Mouse (Mus musculus): ENCODE measurements around the gene Btg4. TPM values are rescaled to one million over a fixed set of nuclear protein-coding genes. Genes with fewer than 3 reads are reported as not detected.
A peak's percentile ranks its signal among the peaks of the same experiment; 100 is the strongest.

Gene Btg4
- polyA plus RNA-seq, 1 experiment from 2014 or later: not detected

GRCm38 (mm10) chr9:51161771-51162388, 101.2 kb downstream of the Btg4 start:
- Histone ChIP-seq H3K4me2 (ENCODE audit: low read length) (no peak overlapping the region), H3K9me3 (replicated peaks; ENCODE audit: low read length) (no peaks in the 10 kb centered on the region), H3K9ac (ENCODE audit: low read depth, low read length) (no peak overlapping the region), H3K4me3 (replicated peaks; ENCODE audit: low read depth, low read length) (no peak overlapping the region), H3K4me1 (replicated peaks; ENCODE audit: insufficient read depth, low read length) (no peaks in the 10 kb centered on the region), H3K27me3 (ENCODE audit: insufficient read depth, low read length) (peaks cover 3% of the 10 kb centered on the region; the same call in 1 of the 2 replicates), H3K36me3 (ENCODE audit: insufficient read depth, low read length) (no peaks in the 10 kb centered on the region), H3K27ac (no peak overlapping the region)
- peak; percentile 65 for ATAC-seq (replicated peaks; ENCODE audit: low FRiP score, low read depth)
- TF ChIP-seq CTCF (IDR thresholded peaks at IDR 0.05; ENCODE audit: low read depth): peak; percentile 97
- 31% methylated on average over 4 of the region's 4 CpGs for WGBS
- peak; percentile 90 for DNase-seq (ENCODE audit: low spot score)

DNA sequence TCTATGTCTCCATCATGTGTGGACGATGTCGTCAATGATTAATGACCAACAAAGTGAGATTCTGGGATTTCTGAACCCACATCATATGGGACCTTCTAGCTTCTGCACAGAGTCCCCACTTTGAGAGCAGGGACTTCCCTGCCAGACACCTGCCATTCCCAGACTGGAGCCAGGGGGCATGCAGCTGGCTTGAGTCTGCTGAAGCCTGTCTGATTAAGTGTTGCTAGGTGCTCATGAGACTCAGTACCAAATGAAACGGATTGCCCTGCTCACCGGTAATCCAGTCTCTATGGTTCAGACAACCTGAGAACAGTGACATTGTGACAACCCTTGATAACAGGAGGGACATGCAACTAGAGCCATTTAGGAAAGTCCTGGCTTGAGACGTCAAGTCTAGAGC, 103.3 kb downstream of the Btg4 start:
- Histone ChIP-seq H3K9ac (ENCODE audit: low read depth, low read length) (no peak overlapping the region), H3K27me3 (ENCODE audit: insufficient read depth, low read length) (peaks cover 3% of the 10 kb centered on the region; the same call in 1 of the 2 replicates), H3K27ac (no peak overlapping the region), H3K36me3 (ENCODE audit: insufficient read depth, low read length) (no peaks in the 10 kb centered on the region), H3K9me3 (replicated peaks; ENCODE audit: low read length) (no peaks in the 10 kb centered on the region), H3K4me3 (replicated peaks; ENCODE audit: low read depth, low read length) (no peak overlapping the region), H3K4me1 (replicated peaks; ENCODE audit: insufficient read depth, low read length) (no peaks in the 10 kb centered on the region), H3K4me2 (ENCODE audit: low read length) (no peak overlapping the region)
- 87% methylated on average over 5 of the region's 5 CpGs for WGBS
- DNase-seq (ENCODE audit: low spot score) (no peak), ATAC-seq (replicated peaks; ENCODE audit: low FRiP score, low read depth) (no peak)
- peak; percentile 36; the same call in 1 of the 2 replicates for TF ChIP-seq CTCF (IDR thresholded peaks at IDR 0.05; ENCODE audit: low read depth)

- Histone ChIP-seq H3K4me1 (replicated peaks; ENCODE audit: insufficient read depth, low read length) (no peaks in the 10 kb centered on the region), H3K27ac (no peak within 1 kb of the TSS), H3K36me3 (ENCODE audit: insufficient read depth, low read length) (no peaks in the 10 kb centered on the region), H3K27me3 (ENCODE audit: insufficient read depth, low read length) (peaks cover 1% of the 10 kb centered on the region; the same call in 1 of the 2 replicates), H3K9me3 (replicated peaks; ENCODE audit: low read length) (no peaks in the 10 kb centered on the region), H3K4me2 (ENCODE audit: low read length) (no peak within 1 kb of the TSS), H3K4me3 (replicated peaks; ENCODE audit: low read depth, low read length) (no peak within 1 kb of the TSS), H3K9ac (ENCODE audit: low read depth, low read length) (no peak within 1 kb of the TSS)
- ATAC-seq (replicated peaks; ENCODE audit: low FRiP score, low read depth) (no peak), DNase-seq (ENCODE audit: low spot score) (no peak)
- no peak for TF ChIP-seq CTCF (IDR thresholded peaks at IDR 0.05; ENCODE audit: low read depth)
- WGBS: 40% methylated on average over 6 of the region's 6 CpGs
Observed at GRCm38 (mm10) chr9:51165312-51166180, 104.8 kb downstream of the Btg4 start, which contains the start of gene Gm32742. Gm32742 (minus strand) TSS chr9:51165517.

DNA sequence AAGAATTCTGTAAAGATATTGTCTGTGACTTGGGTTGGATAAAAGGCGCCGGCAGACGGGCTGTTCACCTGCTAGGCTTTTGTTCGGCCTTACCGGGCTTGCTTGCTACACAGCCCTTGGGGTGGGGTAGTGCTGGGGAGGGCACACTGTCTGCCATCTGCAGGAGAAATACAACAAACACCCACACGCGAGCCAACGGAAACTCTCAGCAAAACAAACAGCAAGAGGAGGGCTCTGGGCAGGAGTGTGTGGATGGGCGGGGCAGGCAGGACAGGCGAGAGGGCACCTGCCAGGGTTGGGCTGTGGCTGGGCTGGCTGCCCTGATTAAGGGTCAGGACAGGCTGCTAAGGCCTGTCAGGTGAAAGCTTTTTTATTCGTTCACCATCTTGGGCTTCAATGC, 107.3 kb downstream of the Btg4 start:
- no peaks in the 10 kb centered on the region for H3K9me3 ChIP-seq (replicated peaks; ENCODE audit: low read length)
- no peak overlapping the region for H3K4me3 ChIP-seq (replicated peaks; ENCODE audit: low read depth, low read length)
- H3K9ac ChIP-seq (ENCODE audit: low read depth, low read length): no peak overlapping the region
- WGBS: 60% methylated on average over 11 of the region's 11 CpGs
- H3K36me3 ChIP-seq (ENCODE audit: insufficient read depth, low read length): no peaks in the 10 kb centered on the region
- no peak for DNase-seq (ENCODE audit: low spot score)
- no peak; the same call in 1 of the 2 replicates for TF ChIP-seq CTCF (IDR thresholded peaks at IDR 0.05; ENCODE audit: low read depth)
- H3K4me2 ChIP-seq (ENCODE audit: low read length): no peak overlapping the region
- no peak overlapping the region for H3K27ac ChIP-seq
- ATAC-seq (replicated peaks; ENCODE audit: low FRiP score, low read depth): no peak
- H3K4me1 ChIP-seq (replicated peaks; ENCODE audit: insufficient read depth, low read length): no peaks in the 10 kb centered on the region
- no peaks in the 10 kb centered on the region for H3K27me3 ChIP-seq (ENCODE audit: insufficient read depth, low read length)

DNA sequence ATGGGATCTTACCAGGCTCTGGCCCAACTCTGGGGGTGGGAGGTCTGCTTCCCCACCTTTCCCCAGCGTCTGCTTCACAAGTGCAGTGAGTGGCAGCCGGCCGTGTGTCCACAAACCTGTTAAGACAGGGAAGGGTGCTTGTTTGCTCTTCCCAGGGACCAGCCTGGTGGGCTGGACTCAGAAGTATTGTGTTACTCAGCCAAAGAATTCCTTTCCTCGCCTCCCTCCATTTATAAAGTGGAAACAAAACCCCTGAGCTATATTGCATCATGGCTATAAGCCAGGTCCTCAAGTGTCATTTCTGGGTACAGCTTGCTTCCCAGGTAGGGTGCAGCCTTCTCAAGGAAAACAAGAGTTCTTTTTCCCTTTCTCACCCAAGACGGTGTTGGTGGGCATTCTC, 108.0 kb downstream of the Btg4 start:
- Histone ChIP-seq H3K4me3 (replicated peaks; ENCODE audit: low read depth, low read length) (no peak overlapping the region), H3K4me2 (ENCODE audit: low read length) (no peak overlapping the region), H3K9me3 (replicated peaks; ENCODE audit: low read length) (no peaks in the 10 kb centered on the region), H3K9ac (ENCODE audit: low read depth, low read length) (no peak overlapping the region), H3K4me1 (replicated peaks; ENCODE audit: insufficient read depth, low read length) (no peaks in the 10 kb centered on the region), H3K27ac (no peak overlapping the region), H3K36me3 (ENCODE audit: insufficient read depth, low read length) (no peaks in the 10 kb centered on the region), H3K27me3 (ENCODE audit: insufficient read depth, low read length) (no peaks in the 10 kb centered on the region)
- DNase-seq (ENCODE audit: low spot score) (no peak), ATAC-seq (replicated peaks; ENCODE audit: low FRiP score, low read depth) (no peak)
- WGBS: 43% methylated on average over 5 of the region's 5 CpGs
- TF ChIP-seq CTCF (IDR thresholded peaks at IDR 0.05; ENCODE audit: low read depth): no peak

GRCm38 (mm10) chr9:51169133-51169532, 108.4 kb downstream of the Btg4 start:
- no peak overlapping the region for H3K27ac ChIP-seq
- no peaks in the 10 kb centered on the region for H3K36me3 ChIP-seq (ENCODE audit: insufficient read depth, low read length)
- no peak overlapping the region for H3K9ac ChIP-seq (ENCODE audit: low read depth, low read length)
- no peak for TF ChIP-seq CTCF (IDR thresholded peaks at IDR 0.05; ENCODE audit: low read depth)
- no peak overlapping the region for H3K4me3 ChIP-seq (replicated peaks; ENCODE audit: low read depth, low read length)
- no peaks in the 10 kb centered on the region for H3K27me3 ChIP-seq (ENCODE audit: insufficient read depth, low read length)
- no peak overlapping the region for H3K4me2 ChIP-seq (ENCODE audit: low read length)
- WGBS: 66% methylated on average over 7 of the region's 7 CpGs
- no peaks in the 10 kb centered on the region for H3K4me1 ChIP-seq (replicated peaks; ENCODE audit: insufficient read depth, low read length)
- DNase-seq (ENCODE audit: low spot score) (no peak), ATAC-seq (replicated peaks; ENCODE audit: low FRiP score, low read depth) (no peak)
- H3K9me3 ChIP-seq (replicated peaks; ENCODE audit: low read length): no peaks in the 10 kb centered on the region

MicroRNA genes within 50 kb of the gene (microRNA counts, 519-probe panel; counts per million panel counts)
- microRNA mmu-miR-34b-3p (330 counts per million, percentile 68 among the panel's probes with 10 or more counts), microRNA mmu-miR-34b-5p (330 counts per million, percentile 68 among the panel's probes with 10 or more counts), microRNA mmu-miR-34c (330 counts per million, percentile 68 among the panel's probes with 10 or more counts)

Small RNA genes within 50 kb of the gene (microRNA-seq; reads per million reads assigned to microRNA genes)
- 26.8 reads per million, percentile 37 among the genes with 10 or more reads in this experiment for gene Mir34b
- 680 reads per million, percentile 73 among the genes with 10 or more reads in this experiment for gene Mir34c

Other genes starting within 250 kb of the Btg4 start
- 36.6 and 43.6 TPM in 2 replicates for gene Ppp2r1b, start 215.6 kb upstream of the Btg4 start, polyA plus RNA-seq (2015; fragmentation: Nextera tagmentation; extraction: Ambion mirVana)
- 11.8 and 12.5 TPM in 2 replicates for gene Sik2, start 51.8 kb upstream of the Btg4 start, polyA plus RNA-seq (2015; fragmentation: Nextera tagmentation; extraction: Ambion mirVana)
- gene Layn, start 16.2 kb downstream of the Btg4 start, polyA plus RNA-seq (2015; fragmentation: Nextera tagmentation; extraction: Ambion mirVana): 8.0 and 8.5 TPM in 2 replicates
- gene 4833427G06Rik, start 41.2 kb downstream of the Btg4 start, polyA plus RNA-seq (2015; fragmentation: Nextera tagmentation; extraction: Ambion mirVana): 0.14 TPM in 1 of 2 replicates, not detected in the other
- not detected in 2 replicates for gene Gm32742, start 104.6 kb downstream of the Btg4 start, polyA plus RNA-seq (2015; fragmentation: Nextera tagmentation; extraction: Ambion mirVana)
- gene Pou2af1, start 152.8 kb downstream of the Btg4 start, polyA plus RNA-seq (2015; fragmentation: Nextera tagmentation; extraction: Ambion mirVana): not detected in 2 replicates
- gene Colca2, start 217.7 kb downstream of the Btg4 start, polyA plus RNA-seq (2015; fragmentation: Nextera tagmentation; extraction: Ambion mirVana): 4.2 and 4.8 TPM in 2 replicates